Mouse (Mus musculus): ENCODE data around the gene Sin3a. TPM values are rescaled to one million over a fixed set of nuclear protein-coding genes. Genes with fewer than 3 reads are reported as not detected.

Gene Sin3a
- polyA plus RNA-seq, 1 experiment = not detected

GRCm38 (mm10) chr9:57072989-57073789 is 1.3 kb downstream of the Sin3a start:
- peak overlapping the region; percentile 93 for H3K27ac ChIP-seq (ENCODE audit: insufficient read depth, low read depth, low read length)
- TF ChIP-seq POLR2A (IDR thresholded peaks at IDR 0.05; ENCODE audit: insufficient read depth, low read depth, low read length) (peak; percentile 25; the same call in 1 of the 2 replicates), CTCF (IDR thresholded peaks at IDR 0.05; ENCODE audit: insufficient read depth, low read depth, low read length) (no peak)
- H3K4me1 ChIP-seq (ENCODE audit: control insufficient read depth, insufficient read depth, low read length) = peaks cover 12% of the 10 kb centered on the region
- WGBS = 1% methylated on average over 54 of the region's 54 CpGs
- peak overlapping the region; percentile 80 for H3K4me3 ChIP-seq (ENCODE audit: insufficient read depth, low read depth, low read length)

- Histone ChIP-seq H3K4me3 (ENCODE audit: insufficient read depth, low read depth, low read length) (peak overlapping the region; percentile 60), H3K4me1 (ENCODE audit: control insufficient read depth, insufficient read depth, low read length) (peaks cover 12% of the 10 kb centered on the region), H3K27ac (ENCODE audit: insufficient read depth, low read depth, low read length) (peak overlapping the region; percentile 68)
- WGBS = under 1% methylated on average over 15 of the region's 15 CpGs
- TF ChIP-seq CTCF (IDR thresholded peaks at IDR 0.05; ENCODE audit: insufficient read depth, low read depth, low read length) (no peak), POLR2A (IDR thresholded peaks at IDR 0.05; ENCODE audit: insufficient read depth, low read depth, low read length) (0 out of 2 replicates have a peak, but pooled peaks have one; percentile 21)
Measured at GRCm38 (mm10) chr9:57073790-57074094, 1.9 kb downstream of the Sin3a start.

- Histone ChIP-seq H3K4me1 (ENCODE audit: control insufficient read depth, insufficient read depth, low read length) (peaks cover 12% of the 10 kb centered on the region), H3K4me3 (ENCODE audit: insufficient read depth, low read depth, low read length) (peak overlapping the region; percentile 60), H3K27ac (ENCODE audit: insufficient read depth, low read depth, low read length) (peak overlapping the region; percentile 68)
- TF ChIP-seq CTCF (IDR thresholded peaks at IDR 0.05; ENCODE audit: insufficient read depth, low read depth, low read length) (no peak), POLR2A (IDR thresholded peaks at IDR 0.05; ENCODE audit: insufficient read depth, low read depth, low read length) (no peak)
- 4% methylated on average over 21 of the region's 21 CpGs for WGBS
Measured at GRCm38 (mm10) chr9:57074171-57074821, 2.5 kb downstream of the Sin3a start.

GRCm38 (mm10) chr9:57074822-57075603 is 3.2 kb downstream of the Sin3a start:
- H3K4me1 ChIP-seq (ENCODE audit: control insufficient read depth, insufficient read depth, low read length) = peaks cover 12% of the 10 kb centered on the region
- under 1% methylated on average over 17 of the region's 17 CpGs for WGBS
- H3K27ac ChIP-seq (ENCODE audit: insufficient read depth, low read depth, low read length) = peak overlapping the region; percentile 78
- TF ChIP-seq POLR2A (IDR thresholded peaks at IDR 0.05; ENCODE audit: insufficient read depth, low read depth, low read length) (no peak), CTCF (IDR thresholded peaks at IDR 0.05; ENCODE audit: insufficient read depth, low read depth, low read length) (no peak)
- peak overlapping the region; percentile 54 for H3K4me3 ChIP-seq (ENCODE audit: insufficient read depth, low read depth, low read length)

GRCm38 (mm10) chr9:57075681-57076381 is 4.0 kb downstream of the Sin3a start:
- TF ChIP-seq POLR2A (IDR thresholded peaks at IDR 0.05; ENCODE audit: insufficient read depth, low read depth, low read length) = peak; percentile 43
- no peak for TF ChIP-seq CTCF (IDR thresholded peaks at IDR 0.05; ENCODE audit: insufficient read depth, low read depth, low read length)
- under 1% methylated on average over 43 of the region's 43 CpGs for WGBS

GRCm38 (mm10) chr9:57076701-57077660 is 5.1 kb downstream of the Sin3a start:
- WGBS = under 1% methylated on average over 72 of the region's 72 CpGs
- Histone ChIP-seq H3K4me3 (ENCODE audit: insufficient read depth, low read depth, low read length) (peak overlapping the region; percentile 97), H3K4me1 (ENCODE audit: control insufficient read depth, insufficient read depth, low read length) (peaks cover 12% of the 10 kb centered on the region), H3K27ac (ENCODE audit: insufficient read depth, low read depth, low read length) (peak overlapping the region; percentile 79)
- TF ChIP-seq CTCF (IDR thresholded peaks at IDR 0.05; ENCODE audit: insufficient read depth, low read depth, low read length) (no peak), POLR2A (IDR thresholded peaks at IDR 0.05; ENCODE audit: insufficient read depth, low read depth, low read length) (no peak)

More at GRCm38 (mm10) chr9:57075681-57076381, 4.0 kb downstream of the Sin3a start:
- Histone ChIP-seq H3K27ac (ENCODE audit: insufficient read depth, low read depth, low read length) (peak overlapping the region; percentile 78), H3K4me3 (ENCODE audit: insufficient read depth, low read depth, low read length) (peak overlapping the region; percentile 97), H3K4me1 (ENCODE audit: control insufficient read depth, insufficient read depth, low read length) (peaks cover 12% of the 10 kb centered on the region)

- H3K4me3 ChIP-seq (ENCODE audit: insufficient read depth, low read depth, low read length) = no peak overlapping the region
- TF ChIP-seq POLR2A (IDR thresholded peaks at IDR 0.05; ENCODE audit: insufficient read depth, low read depth, low read length) (no peak), CTCF (IDR thresholded peaks at IDR 0.05; ENCODE audit: insufficient read depth, low read depth, low read length) (no peak)
- WGBS = 76% methylated on average over 3 of the region's 3 CpGs
Measured at GRCm38 (mm10) chr9:57082236-57082635, 10.4 kb downstream of the Sin3a start.

More at GRCm38 (mm10) chr9:57082236-57082635, 10.4 kb downstream of the Sin3a start:
- Histone ChIP-seq H3K27ac (ENCODE audit: insufficient read depth, low read depth, low read length) (no peak overlapping the region), H3K4me1 (ENCODE audit: control insufficient read depth, insufficient read depth, low read length) (peaks cover 1% of the 10 kb centered on the region; the same call in 1 of the 2 replicates)

All from olfactory bulb, adult 2 months (tissue).